Mouse (Mus musculus) lung, postnatal 25 days (tissue): ENCODE data around the gene Zfp59.
A peak's percentile ranks its signal among the peaks of the same experiment; 100 is the strongest.
"Not testable (repeated sequence)": the region's sequence is repeated elsewhere in the genome, so short reads cannot be mapped to it uniquely, and the experiment has no call there.

Experiments used
- DNase-seq: peaks from one replicate; pipeline ENCODE4 v3.0.0; 2022; ENCODE audit warnings: low spot score

Zfp59 gene

DNA sequence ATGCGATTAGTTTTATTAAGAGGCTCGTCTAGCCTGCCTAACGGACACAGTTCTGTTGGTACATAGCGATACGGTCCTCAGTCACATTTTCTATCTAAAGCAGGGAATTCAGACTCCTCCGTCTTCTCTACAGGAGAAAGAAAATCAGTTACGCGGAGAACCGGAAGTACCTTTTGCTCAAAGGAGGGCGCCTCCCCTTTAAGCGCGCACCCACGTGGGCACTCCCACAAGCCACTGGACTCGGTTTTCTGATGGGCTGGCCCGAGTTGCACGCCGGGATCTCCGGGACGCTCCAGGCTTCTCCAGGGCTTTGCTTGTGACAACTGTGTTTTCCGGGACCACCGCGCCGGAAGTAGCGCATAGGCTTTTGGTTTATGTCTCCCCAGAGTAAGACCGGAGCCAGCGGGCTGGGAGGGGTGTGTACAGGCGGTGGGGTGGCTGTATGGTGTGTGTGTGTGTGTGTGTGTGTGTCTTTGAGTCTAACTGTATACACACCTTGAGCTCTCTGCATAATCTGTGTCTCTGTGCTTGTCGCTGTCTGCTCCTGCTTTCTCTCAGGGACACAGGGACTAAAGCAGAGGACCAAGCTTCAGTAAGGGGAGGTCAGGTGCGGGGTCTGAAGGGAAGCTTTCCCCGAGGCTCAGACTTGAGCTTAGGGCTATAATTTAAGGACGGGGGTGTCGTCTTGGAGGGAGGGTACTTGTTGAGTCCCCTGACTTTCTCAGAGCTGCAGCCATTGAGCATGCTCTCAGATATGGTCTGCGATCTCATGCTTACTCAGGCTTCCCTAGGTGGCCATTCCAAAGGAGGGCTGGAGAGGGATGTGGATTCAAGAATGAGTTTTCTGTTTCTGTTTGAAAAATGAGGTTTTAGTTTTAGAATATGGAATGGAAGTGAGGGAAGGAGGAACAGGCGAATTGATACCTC is at the start of gene Zfp59:
Gene Zfp59, plus strand, starts transcription at position 285 of the 927 bp plus-strand sequence.
- peak; percentile 90 for DNase-seq

DNA sequence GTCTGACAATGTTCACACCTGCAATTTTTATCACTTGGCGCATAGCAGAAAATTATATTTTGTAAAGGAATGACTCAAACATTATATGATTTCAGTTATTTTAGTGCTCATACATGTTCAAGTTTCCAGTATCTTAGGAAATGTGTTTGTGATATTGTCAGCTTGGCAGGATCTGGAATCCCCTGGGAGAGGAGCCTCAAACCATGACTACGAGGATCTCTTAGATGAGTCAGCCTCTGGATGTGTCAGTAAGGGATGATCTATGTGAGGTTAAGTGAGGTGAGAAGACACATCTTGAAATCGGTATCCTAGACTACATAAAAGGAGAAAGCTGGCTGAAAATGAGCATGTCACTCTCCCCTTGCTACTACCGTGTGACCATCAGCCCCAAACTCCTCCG is 49.1 kb upstream of the Zfp59 start:
- no peak for DNase-seq

DNA sequence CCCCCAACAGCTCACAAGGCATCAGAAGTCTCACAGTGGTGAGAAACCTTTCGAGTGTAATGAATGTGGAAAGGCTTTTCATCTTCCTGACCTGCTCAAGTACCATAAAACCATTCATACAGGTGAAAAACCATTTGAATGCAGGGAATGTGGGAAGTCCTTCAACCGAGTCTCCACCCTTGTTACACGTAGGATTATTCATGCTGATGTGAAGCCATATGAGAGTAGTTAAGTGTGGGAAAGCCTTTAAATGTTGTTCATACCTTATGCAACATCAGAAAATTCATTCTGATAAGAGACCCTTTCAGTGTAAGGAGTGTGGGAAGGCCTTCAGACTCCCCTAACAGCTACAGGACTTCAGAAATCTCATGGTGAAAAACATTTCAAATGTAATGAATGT is 44.5 kb upstream of the Zfp59 start:
- DNase-seq = not testable (repeated sequence)

DNA sequence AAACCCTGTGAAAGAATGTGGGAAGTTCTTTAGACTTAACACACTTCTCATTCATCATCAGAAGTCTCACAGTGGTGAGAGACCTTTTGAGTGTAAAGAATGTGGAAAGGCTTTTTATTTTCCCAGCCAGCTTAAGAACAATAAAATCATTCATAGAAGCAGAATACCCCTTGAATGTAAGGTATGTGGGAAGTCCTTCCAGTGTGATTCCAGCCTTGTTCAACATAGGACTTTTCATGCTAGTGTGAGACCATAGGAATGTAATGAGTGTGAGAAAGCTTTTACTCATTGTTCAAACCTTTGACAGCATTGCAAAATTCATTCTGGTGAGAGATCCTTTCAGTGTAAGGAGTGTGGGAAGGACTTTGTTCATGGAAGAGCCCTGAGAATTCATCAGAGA is 43.8 kb upstream of the Zfp59 start:
- DNase-seq = no peak

DNA sequence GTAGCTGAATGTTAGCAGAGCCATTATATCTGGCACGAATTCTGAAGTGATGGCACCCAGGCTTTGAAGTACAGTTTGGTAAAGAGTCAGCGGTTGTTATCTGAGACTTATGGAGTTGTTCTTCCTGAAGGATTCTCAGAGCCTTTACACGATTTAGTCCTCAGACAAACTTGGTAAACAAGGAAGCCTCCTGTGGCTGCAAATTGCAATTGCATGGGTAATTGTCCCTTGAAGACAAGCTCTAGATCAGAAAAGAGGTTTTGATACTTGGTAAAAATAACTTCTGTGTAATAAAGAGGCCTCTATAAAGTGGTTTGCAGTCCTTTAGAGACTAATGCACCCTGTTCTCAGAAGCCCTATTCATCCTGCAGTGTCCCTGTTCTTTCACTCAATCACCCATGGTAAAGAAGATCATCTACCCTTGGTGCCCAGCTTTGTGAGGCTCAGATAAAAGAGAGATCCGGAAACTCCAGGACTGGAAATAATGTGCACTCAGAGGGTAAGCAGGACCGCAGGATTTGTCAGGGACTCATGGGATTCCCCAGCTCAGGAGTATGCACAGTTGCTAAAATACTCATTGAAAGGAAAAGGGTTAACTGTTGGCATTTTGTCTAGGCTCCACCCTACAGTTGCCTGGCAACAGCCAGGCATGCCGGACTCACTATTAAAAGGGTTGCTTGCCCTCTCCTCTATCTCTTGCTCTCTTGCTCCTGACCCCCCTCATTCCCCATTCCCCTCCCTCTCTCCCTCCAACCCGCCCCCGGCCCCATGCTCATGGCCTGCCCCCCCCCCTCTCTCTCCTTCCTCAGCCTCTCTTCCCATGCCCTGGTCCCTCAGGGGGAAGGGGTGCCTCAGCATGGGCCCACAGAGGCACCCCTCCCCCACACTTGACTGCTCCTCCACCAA is 40.2 kb upstream of the Zfp59 start:
- DNase-seq = no peak

DNA sequence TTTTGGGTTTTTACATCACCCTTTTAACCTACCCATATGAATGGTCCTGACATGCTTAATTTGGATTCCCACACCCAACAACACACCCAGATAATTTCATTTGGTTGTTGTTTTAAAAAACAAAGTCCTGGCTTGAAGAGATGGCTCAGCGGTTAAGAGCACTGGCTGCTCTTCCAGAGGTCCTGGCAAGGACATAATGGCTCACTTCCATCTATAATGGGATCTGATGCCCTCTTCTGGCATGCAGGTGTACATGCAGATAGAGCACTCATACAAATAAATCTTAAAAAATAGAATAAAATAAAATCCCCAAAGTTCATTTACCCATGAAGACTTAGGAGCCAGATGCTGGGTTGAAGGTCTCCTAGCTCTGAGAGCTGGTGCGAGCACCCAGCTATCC is 37.3 kb upstream of the Zfp59 start:
- DNase-seq = peak; percentile 2

DNA sequence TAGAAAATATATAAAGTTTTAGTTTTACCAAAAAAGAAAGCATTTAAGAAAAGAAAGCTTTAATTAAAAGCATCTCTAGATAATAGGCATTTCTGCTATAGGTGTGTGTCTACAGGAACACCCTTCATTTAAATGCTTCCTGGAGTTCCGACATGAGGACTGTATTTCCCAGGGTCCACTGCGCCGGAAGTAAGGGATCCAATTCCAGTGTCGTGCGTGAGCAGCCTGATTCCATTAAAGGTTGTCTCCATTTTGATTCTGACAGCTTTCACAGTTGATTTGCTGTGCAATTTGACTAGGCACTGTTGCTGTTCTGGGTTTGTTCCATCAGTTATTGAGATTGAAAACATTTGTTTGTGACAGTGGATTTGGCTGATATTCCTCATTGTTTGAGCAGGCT is 35.4 kb upstream of the Zfp59 start:
- no peak for DNase-seq

DNA sequence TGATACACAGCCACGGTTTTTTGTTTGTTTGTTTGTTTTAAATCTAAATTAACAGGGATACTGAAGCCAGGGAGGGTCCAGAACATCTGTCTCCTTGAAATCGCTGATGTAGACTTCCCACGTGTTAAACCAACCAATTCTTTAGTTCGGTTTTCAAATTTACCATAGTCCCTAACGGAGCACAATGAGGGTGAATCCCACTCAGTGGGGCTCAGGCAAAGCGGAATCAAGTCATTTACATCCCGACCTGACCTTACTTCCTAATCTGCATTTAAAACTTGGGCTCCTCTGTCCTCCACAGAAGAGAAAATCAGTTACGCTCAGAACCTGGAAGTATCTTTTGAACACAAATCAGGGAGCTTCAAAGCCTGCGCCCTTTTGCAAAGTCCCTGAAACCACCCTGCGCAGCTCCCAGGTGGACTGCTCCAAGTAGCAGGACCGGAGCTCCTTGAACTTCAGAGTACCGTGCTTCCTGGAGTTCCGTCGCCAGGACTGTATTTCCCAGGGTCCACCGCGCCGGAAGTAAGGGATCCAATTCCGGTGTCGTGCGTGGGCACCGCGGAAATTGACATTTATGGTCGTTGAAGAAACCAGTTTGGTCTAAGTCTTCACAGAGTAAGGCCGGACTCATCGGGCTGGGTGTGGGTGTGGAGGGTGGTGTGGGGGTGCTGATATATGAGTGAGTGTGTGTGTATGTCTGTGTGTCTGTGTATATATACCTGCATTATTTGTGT is 33.9 kb upstream of the Zfp59 start:
- peak; percentile 87 for DNase-seq

DNA sequence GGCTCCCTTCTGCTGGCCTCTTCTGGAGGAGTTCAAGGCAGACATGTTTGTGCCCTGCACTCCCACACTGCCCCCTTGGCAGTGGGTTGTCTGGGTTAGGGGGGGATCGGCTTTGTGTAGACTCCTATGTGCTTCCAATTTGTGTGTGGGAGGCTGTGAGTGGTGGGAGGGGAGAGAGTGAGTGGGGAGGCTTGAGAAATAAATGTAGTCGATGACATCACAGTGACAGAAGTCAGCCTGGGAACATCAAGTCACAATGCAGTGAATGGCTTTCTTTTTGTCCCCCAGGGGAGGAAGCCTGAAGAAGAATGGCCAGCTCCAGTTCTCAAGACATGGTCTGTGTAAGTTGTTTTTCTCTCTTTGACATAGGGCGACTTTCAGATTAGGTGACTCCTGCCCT is 31.5 kb upstream of the Zfp59 start, which contains the start of gene Zfp626:
Gene Zfp626, plus strand, starts transcription at position 301 of the 400 bp plus-strand sequence.
- not testable (repeated sequence) for DNase-seq

DNA sequence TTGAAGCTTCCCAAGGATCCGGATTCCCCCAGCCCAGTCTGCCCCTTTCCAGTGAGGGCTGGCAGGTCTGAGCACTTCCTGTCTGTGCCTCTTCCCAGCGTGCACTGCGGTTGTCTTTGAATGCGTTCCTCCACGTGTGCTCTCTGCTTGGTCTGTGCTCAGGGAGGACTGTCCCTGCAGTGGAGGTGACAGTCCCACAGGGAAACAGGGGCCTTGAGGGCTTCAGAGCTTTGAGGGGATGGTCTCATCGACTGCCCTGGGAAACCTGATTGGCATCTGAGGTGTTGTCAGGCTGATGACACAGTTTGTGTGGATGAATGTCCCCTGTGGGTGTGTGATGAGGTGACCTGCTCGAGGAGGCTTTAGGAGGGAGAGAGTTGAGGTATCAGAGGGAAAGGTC is 31.1 kb upstream of the Zfp59 start:
- not testable (repeated sequence) for DNase-seq

DNA sequence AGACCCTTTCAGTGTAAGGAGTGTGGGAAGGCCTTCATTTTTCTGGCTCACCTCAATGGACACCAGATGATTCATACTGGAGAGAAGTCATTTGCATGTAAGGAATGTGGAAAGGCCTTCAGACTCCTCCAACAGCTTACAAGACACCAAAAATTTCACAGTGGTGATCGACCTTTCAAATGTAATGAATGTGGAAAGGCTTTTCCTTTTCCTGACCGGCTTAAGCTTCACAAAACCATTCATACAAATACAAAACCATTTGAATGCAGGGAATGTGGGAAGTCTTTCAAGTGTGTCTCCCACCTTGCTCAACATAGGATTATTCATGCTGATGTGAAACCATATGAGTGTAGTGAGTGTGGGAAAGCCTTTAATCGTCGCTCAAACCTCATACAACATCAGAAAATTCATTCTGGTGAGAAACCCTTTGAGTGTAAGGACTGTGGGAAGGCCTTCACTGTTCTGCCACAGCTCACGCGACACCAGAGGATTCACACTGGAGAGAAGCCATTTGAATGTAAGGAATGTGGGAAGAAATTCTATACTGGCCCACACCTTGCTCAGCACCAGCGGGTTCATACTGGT is 19.8 kb upstream of the Zfp59 start:
- no peak for DNase-seq

DNA sequence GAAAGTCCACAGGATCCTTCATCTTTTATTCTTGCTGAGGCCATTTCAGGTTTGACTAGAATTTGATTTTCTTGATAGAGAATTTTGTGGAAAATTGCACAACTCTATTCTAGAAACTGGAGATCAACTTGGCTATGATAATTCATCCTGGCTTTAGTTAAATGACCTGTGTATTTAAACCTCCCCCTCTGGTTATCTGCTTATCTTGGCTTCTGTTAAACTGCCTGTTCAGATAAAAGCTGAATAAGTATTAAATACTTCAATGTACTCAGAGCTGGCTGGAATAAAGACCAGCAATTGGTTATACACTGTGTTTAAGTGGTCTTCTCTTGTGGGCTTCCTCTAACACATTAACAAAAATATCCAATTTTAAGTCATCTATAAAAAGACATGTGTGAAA is 15.8 kb upstream of the Zfp59 start:
- DNase-seq = no peak

DNA sequence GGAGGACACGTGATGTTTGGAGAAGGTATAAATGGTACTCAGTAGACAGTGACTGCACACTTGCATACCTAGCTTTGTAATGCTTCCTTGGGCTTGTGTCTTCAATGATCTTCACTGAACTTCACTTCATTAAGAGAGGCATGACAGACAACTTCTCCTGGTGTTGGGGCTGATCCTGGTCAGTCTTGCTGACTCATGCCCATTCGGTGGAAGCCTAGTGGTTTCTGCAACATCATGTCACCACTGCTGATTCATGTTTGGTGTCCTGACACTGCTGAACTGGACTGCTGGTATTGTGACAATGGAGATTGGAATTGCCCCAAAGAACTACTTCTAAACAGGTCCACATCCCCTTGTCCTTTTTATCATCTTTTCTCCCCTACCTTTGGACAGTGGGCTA is 4.3 kb upstream of the Zfp59 start:
- DNase-seq = no peak

DNA sequence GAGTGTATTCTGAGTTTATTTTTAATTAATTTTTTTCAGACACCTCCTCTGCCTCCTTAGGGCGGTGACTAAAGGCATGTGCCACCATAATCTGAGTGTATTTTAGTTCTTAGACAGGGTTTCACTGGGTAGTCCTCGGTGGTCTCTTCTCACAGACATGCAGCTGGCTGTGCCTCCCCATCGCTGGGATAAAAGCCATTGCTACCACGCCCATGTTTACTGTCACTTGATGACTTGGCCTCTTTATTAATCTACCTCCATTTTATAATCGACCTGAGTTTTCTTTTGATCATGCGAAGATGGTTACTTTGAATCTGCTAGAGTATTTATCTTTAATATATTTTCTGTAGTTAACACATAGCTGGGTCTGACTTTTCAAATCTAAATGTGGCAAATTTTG is 511 bp upstream of the Zfp59 start:
- no peak for DNase-seq

DNA sequence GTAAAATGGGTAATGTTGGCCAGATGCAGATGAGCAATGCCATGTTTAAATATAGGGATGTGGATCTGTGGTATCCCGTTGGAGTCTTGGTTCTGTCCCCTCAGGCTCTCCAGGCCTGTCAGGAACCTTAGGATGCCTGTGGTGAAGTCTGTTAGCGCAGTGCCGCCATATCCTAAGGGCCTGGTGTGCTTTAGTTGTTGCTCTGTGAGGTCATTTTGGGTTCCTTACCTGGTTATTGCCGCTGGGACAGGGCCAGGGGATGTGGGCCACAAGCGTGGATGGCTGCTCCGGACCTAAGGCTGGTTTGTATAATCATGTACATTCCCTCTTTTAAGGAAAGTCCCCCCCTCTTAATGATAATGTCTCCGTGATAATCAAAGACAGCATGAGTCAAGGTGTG is 1.2 kb downstream of the Zfp59 start:
- no peak for DNase-seq

DNA sequence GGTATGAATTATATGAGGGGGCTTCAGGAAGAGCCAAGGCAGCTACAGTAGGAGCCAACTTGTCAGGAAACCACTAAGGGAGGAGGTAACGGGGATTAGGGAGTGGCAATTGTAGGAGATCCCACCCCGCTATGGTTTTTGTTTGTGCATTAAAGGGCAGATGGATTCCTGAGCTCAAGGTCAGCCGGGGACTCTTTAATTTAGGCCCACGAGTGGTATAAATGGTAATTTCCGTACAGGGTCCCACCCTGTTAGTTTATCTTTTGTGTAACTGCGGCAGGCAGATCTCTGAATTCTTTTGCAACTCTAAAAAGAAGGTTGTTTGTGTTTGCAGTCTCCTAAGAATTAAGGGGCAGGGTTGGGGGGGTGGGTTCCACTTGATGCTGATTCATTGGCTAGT is 1.7 kb downstream of the Zfp59 start:
- DNase-seq = no peak

DNA sequence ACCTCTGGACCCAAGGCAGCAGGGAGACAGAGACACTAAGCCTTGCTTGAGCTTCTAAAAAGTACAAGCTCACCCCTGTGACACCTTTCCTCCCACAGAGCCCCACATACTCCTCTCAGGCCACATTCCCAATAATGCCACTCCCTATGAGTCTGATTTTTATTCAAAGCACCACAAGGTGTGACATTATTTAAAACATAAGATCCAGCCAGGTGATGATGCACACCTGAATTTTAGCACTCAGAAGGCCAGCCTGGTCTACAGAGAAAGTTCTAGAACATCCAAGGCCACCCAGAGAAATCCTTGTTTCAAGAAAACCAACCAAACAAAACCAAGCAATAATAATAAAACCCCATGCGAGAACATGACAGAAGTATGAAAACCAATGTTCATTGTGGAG is 18.8 kb downstream of the Zfp59 start, which contains the start of gene Zfp607a:
Gene Zfp607a, plus strand, starts transcription at position 301 of the 400 bp plus-strand sequence.
- DNase-seq = no peak

DNA sequence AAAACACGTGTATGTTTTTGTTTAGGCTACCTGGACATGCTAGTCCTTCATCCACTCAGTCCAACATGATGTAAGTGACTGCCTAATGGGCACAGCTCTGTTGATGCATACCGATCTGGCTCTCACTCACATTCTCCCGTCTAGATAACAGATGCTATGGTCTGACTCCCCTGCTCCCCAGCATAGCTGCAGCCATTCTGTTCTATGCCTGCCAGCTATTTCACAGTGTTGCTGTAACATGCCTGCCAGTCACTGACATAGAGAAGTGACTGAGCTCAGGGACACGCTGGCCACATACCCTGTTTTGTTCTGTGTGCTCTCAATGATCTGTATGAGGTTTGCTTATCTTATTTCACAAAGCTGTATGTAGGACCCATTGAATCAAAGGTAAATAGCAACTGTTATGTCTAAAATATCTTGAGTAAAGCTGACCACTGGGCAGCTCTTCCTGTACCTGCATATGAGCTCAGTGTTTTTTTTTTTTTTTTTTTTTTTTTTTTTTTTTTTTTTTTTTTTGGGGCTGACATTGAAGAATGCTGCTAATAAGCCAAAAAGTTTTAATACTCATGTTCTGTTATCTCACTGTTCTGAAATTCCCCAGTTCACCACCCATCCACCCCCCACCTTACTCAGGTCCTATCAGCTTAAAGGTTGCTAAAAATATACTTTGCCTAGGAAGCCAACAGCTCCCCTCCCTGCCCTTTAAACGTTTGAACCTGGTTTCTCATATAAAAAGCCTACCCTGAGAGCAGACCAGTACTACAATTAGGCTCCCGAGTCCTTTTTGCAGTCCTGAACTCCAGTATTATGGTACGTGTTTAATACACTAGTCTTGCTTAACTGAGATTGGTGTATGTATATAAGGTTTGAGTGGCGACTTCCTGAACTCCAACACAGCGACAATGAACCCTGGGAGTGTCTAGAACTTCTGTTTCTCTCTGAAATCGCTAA is 21.2 kb downstream of the Zfp59 start:
- no peak for DNase-seq

DNA sequence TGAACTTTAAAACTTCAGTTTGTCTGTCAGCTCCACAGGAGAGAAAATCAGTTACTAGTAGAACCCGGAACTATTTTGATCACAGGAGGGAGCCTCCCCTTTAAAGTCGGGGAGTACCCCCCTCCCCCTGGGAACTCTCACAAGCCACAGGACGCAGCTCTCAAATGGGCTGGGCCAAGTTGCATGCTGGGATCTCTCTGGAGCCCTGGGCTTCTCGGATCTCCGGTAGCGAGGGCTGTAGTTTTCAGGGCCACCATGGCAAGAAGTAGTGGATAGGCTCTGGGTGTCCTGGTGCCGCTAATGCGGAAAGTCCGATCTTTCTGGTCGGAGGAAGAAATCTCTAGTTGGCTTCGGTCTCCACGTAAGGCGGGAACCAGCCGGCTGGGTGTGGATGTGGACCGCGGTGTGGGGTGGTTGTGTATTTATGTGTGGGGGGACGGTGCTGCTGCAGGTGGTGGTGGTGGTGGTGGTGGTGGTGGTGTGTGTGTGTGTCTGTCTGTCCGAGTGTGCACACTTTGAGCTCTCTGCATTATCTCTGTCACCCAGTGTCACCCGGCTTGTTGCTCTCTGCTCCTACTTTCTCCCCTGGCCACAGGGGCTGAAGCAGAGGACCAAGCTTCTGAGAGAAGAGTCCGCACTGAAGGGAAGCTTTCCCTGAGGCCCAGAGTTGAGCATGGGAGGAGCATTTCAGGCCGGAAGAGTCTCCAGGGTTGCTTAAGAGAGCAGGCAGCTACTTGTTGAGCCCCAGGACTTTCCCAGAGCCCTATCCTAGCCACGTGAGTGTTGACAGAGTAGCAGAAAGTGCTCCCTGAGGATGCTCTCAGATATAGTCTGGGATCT is 22.2 kb downstream of the Zfp59 start:
- DNase-seq = peak; percentile 87

DNA sequence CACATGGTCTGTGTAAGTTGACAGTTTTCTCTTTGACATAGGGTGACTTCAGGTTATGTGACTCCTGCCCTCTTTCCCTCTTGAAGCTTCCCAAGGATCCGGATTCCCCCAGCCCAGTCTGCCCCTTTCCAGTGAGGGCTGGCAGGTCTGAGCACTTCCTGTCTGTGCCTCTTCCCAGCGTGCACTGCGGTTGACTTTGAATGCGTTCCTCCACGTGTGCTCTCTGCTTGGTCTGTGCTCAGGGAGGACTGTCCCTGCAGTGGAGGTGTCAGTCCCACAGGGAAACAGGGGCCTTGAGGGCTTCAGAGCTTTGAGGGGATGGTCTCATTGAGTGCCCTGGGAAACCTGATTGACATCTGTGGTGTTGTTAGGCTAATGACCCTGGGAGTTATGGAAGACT is 24.2 kb downstream of the Zfp59 start:
- not testable (repeated sequence) for DNase-seq
